Mouse (Mus musculus): Measurements from ENCODE around the gene Snx9. TPM values are rescaled to one million over a fixed set of nuclear protein-coding genes. Genes with fewer than 3 reads are reported as not detected.
A peak's percentile ranks its signal among the peaks of the same experiment; 100 is the strongest.

Gene Snx9
- total RNA-seq, 2 experiments from 2014 or later = 31.0 to 32.9 TPM

DNA sequence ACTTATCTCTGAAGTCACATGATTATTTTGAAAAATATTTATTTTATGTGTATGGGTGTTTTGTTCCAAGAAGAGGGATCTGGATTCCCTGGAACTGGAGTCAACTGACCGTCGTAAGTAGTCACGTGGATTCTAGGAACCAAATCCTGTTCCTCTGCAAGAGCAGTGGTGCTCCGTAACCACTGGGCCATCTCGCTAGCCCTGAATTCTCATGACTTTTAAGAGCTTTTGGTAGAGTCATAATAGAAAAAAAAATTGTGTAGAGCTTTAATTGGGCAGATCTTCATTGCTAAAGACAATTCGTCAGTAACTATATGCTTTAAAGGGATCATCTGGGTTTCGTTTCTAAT is 2.5 kb downstream of the Snx9 start:
- no peak for DNase-seq

DNA sequence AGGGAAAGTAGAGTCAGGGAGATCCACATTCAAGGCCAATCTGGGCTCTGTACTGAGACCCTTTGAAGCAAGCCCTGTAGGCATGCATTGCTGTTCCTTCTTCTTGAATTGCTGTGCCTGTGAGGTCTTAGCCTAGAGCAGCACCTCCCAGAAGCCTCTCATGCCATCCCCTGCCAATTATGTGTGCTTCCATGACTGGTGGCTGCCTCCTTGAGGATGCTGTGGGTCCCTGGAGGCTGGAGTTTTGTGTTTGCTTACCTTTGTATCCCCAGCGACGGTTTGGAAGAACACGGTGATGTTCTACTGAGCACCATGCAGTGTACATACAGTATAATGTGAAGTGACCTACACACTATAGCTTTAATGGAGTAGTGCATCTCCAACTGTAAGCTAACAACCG is 4.2 kb downstream of the Snx9 start:
- DNase-seq = no peak

DNA sequence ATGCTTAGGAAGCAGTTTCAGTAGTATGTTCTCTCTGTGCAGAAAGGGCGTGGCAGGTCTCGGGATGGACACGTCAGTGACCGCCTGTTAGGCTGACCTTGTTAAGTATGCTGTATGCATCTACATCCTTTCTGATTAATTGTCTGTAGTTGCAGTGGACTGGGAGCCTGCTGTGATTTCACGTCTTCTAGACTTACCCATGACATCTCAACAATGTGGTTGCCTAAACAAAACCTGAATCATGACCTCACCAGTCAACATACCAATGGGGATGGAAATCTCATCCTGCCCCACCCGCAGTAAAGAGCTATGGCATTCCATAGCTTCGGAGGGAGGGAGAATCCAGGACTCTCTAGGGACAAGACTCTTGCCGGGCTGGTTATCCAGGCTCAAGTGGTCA is 5.0 kb downstream of the Snx9 start:
- peak in 1 of 2 experiments; percentile 30 for DNase-seq

DNA sequence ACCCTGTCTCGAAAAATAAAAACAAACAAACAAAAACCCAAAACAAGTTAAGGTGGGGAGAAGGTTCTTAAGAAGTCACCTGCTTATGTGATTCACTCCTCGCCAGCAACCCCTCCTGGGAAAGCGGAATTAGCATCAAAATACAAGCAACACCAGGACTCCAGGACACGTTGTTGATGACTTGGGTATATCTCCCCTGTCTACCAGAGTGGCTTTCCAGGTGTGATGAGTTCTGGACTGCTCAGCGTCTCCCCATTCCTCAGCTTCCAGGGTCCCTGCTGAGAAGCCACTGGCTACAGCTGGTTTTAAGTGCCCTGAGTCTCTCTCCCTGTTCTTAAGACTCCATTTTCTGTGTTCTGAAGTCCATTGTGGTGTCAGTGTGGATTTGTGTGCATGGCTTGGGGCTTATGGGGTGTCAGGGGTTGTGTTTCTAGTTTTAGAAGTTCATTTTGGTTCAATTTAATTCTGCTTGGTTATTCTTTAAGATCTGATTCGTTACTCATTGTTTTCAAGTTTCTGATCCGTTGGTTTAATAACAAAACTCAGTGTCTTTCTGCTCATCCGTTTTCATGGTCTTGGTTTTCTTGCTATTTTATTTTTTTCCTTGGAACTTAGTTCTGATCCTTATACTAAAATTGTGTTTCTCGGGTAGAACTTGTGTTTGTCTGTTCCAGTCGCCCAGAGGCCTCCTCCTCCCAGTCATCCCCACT is 7.7 kb downstream of the Snx9 start:
- DNase-seq = no peak

DNA sequence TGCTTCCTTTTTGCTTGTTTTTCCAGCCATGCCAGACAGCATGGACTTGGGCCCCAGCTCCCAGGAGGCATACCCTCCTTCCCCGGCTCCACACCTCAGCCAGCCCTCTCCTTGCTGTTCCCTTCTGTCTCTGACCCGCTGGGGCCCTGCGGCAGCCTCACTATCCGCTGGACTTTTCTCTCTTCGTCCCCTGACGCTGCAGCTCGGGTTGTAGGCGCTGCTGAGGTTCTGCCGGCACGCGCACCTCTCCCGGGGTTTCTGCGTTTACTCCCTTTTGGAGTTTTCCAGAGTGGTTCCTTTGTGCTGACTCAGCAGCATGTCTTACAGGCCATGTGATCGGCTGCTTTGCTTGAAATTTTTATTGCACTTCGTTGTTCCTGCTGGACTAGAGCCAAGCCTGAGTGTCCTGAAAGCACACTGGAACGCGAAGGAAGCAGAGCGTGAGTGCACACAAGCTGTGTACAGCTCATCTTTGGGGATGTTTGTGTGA is 8.3 kb downstream of the Snx9 start:
- DNase-seq = peak; percentile 85 to 88

DNA sequence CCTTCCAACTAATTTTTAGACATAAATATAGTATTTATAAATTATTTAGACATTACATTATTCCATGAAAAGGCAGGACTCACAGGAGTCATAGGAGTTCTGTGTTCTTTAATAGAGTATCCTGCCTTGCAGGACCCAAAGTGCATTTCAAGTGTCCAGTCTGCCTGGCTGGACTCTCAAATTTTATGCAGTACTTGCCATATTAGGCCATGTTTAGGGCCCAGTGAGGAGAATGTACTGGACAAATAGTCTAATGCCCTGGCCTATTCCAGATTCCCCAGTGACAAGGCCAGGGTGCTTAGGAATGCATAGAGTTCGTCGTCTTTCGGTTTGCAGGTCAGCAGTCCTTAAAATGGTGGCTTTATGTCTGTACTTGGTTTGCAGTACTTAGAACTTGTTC is 8.9 kb downstream of the Snx9 start:
- DNase-seq = no peak

DNA sequence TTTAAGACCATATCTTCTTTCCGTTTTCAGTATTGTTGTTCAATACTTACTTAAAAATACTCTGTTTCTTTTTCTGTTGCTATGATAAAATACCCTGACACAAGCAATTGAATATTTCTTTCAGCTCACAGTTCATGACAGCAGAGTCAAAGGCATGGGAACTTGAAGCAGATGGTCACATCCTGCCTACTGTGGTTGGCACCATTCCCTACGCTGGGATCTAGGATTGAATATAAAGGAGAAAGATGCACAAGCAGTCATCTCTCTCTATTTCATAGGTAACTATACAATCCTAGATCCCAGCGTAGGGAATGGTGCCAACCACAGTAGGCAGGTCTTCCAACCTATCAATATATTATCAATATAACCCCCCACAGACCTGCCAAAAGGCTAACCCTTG is 9.3 kb downstream of the Snx9 start:
- no peak for DNase-seq

DNA sequence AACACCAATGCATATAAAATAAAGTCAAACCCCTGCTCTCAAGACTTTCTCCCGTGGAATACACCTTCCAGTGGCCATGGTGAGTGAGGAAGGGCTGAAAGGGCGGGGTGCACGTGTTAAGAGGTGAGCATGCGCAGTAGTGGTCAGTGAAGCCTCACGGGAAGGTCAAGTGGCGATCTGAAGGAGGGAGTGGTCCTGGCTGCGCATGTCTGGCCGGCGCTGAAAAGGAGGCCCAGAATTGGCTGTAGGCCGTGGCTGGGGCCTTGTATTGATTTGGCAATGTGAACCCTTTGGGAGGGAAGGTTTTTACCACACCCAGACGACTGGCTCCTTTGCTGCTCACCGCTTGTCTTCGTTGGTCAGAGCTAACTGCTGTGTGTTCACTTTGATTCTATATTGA is 12.8 kb downstream of the Snx9 start:
- DNase-seq = peak in 1 of 2 experiments; percentile 48

DNA sequence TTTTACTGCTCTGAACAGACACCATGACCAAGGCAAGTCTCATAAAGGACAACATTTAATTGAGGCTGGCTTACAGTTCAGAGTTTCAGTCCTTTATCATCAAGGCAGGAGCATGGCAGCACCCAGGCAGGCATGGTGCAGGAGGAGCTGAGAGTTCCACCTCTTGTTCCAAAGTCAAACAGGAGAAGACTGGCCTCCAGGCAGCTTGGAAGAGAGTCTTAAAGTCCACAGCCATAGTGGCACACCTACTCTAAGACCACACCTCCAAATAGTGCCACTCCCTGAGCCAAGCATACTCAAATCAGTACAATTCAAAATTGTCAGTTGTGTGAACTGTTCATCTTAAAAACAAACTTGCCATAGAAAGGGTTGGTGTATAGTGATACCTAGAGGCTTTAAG is 14.4 kb downstream of the Snx9 start:
- no peak for DNase-seq

DNA sequence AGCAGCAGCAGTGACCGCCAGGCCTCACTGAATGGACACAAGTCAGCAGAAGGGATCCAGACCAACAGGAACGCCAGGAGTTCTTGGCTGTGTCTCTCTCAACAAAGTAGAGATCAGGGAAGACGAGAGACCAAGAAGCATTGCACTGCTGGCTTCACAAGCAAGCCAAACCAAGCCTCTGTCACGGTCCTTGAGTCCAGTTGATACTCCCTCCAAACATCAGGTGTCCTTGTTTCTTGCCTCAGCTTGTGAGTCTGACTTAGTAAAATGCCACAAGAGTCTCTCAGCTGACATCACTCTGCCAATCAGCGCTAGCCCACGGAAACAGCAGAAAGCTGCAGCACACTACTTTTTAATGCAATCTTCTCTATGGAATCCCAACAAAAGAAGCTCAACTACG is 15.3 kb downstream of the Snx9 start:
- no peak for DNase-seq

DNA sequence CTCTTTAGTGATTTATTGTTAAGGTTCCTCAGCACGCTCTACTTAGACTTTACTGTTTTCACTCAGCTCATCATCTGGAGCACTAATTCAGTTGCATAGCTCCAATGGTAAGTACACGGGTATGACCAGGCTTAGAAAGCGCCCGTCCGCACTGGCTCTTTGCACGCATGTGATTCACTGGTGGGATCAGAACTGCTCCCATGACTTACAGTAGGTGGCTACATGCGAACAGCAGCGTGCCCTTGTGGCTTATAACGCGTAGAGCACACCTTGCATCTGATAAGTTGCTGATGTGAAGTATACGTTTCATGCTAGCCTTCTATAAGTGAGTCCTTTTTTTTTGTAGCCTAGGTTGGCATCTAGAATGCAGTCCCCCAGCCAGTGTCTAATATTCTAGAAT is 16.1 kb downstream of the Snx9 start:
- no peak for DNase-seq

DNA sequence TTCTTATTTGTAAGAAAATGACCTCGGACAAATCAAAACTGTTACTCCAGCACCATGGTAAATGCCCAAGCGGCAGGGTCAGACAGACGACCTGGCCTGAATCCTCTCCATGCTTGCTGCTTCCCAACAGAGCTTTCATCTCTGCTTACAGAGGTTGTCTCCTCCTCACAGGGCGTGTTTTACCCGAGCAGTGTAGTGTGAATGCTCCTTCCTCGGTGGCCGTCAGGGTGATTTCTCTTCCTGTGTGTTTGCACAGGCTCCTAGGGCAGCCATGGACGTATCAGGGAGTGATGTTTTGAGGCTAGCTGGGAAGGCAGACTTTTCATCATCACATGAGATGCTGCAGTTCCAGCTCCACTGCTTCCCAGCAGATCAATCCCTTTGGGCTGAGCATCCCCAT is 17.1 kb downstream of the Snx9 start:
- DNase-seq = no peak

DNA sequence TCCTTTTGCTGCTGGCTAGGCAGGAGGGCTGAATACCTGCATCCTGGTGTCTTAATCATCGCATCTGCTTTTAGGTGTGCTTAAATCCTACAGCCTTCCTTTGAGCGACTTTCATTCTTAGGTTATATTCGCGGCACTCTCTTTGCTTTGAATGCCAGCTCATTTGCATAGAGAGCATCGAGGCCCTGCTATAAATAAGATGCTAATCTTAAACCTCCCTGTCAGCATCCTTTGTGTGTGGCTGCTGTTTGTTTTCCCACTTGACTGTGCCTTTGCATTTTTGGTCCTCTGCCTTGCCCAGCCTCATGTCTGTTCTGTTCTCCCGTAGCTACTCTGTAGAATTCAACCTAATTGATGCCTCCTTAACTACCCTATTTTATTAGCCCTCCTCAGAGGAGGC is 21.2 kb downstream of the Snx9 start:
- DNase-seq = no peak

DNA sequence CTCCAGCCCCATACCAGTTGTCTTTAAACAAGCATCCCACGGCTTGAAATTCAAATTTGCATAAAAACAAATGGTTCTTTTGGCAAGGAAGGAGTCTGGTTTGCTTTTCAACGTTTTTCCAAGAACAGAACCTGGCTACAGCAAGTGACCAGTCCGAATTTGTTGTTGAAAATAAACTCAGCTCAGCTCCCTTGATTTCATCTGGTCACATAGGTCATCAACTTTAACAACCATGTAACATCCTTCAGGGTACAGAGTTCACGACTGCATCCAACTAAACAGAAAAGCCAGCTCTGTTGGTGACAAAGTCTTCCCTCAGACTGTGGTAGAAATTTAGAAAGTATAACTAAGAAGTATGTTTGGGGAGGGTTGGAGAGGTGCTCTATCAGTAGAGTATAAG is 21.7 kb downstream of the Snx9 start:
- no peak for DNase-seq

DNA sequence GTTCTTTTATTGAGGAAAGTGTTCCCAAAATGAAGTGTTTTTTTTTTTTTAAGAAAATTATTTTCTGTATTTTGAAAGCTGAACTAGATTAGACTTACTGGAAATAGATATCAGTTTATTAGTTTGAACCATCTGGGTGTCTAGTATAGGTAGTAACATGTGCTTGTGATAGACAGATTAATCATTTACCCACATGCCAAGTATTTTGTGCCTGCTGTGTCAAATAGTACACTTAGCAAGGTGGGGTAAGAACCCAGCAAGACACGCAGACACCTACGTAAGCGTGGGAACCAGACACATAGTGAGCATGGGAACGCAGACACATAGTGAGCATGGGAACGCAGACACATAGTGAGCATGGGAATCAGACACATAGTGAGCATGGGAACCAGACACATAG is 22.6 kb downstream of the Snx9 start:
- DNase-seq = no peak

DNA sequence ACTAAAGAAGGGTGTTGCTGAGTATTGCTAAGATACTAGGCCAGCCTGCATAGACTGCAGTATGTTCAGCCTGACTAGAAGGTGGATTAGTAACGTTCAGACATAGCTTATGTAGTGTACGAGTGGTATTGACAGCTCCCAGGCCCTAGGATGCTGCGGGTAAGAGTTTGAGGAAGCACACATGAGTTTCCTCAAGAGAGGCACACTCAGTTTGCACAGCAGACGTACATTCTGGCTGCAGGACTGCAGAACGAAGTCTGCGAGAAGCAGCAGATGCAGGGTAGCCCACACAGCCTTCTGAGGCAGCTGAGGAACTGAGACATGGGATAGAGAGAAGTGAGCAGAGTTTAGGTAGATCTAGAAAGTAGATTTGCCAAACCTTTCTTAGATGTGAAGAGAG is 26.3 kb downstream of the Snx9 start:
- no peak for DNase-seq

DNA sequence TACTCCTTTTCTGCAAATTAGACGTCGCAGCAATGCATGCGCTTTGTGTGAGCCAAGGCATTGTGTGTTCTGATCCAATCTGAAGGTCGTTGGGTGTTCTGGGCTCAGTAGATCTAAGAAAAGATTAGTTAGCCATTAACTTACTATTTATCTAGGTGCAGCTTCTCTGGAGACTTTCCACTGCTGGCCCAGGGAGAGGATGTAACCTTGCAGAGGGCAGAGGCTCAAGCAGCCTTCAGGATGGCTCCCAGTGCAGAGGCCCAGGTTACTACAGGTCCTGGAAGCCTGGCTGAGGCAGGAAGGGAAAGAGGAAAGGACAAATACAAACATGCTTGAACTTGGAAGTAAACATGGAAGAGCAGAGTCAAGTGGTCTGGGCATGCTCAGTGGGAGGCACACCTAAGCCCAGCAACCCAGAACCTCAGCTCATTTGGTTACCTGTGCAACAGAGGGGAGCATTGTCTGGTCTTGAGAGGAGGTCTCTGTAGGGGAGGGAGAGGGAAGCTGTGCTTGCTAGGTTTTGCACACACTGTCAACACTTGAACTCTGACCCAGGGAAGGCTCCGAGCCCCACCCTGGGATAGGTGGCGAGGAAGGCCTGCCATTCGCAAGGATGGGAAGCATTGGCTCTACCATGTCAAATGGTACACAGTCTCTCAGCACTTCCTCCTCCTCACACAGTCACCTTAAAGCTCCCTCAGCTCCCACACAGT is 27.3 kb downstream of the Snx9 start:
- DNase-seq = no peak

DNA sequence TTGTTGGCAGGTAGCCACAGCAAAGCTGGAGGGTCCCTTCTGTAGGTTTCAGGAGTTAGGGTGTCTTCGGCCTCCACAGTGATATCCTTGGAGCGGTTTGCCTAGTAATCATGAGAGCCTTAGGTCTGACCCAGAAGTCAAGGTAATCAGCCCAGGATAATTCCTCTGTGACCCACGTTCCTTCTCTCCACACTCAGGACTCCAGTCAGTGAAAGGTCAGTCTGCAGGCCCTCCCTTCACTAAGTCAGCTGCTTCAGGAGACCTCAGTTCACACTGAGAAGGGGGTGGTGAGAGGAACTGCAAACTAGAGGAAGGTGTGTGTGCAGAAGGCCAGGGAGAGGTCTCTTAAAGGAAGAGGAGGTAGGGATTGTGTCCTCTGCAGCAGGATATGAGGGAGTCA is 28.3 kb downstream of the Snx9 start:
- DNase-seq = no peak

DNA sequence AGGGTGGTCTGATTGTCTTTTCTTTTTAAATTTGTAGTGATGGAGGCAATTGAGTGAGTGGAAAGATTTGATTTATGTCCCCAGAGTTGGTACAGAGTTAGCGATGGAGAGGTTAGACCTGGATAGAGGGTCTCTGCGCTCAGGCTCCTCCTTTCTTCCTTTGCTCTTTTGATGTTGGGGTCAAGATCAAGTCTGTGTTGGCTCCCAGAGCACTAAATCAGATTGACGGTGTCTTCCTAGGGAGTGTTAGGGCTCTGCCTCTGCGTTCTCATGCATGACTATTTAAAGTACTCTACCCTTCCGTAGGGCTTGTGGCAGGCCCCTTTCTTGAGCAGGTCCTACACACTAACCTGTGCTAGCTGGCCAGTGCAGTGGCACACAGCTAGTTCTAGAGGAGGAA is 28.9 kb downstream of the Snx9 start:
- no peak for DNase-seq

DNA sequence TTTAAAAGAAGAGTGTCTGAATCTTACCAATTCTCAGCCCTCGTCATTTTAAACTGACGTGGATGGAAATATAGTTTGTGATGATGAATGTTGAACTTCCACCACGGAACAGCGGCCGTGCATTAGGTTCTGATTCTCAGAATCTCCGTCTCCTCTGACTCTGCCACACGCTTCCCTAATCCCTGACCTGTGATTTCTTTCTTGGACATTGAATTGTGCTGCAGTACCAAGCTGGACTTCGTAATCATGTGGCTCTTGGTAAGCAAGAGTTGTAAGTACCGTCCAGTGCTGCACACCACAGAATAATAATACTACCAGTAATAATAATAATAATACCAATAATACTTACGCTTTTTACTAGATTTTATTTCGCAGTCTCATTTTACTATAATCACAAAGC is 29.6 kb downstream of the Snx9 start:
- DNase-seq = no peak

DNA sequence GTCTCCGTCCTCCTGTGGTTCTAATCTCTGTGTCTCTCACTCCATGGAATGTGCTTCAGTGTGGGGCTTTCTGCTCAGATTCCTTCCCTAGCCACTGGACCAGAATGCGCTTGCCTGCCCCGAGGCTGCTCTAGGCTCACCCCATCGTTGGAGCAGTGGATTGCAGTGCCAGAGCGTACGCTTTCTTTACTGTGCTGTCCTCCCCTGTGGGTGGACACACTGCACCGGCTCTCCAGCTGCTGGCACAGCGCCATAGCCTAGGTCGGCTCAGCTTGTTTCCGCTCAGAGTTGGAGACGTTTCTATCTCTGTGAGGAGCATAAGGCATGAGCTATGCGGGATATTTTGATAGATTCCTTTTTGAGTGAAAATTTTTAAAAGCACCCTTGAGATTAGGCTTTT is 31.4 kb downstream of the Snx9 start:
- peak; percentile 76 to 78 for DNase-seq

DNA sequence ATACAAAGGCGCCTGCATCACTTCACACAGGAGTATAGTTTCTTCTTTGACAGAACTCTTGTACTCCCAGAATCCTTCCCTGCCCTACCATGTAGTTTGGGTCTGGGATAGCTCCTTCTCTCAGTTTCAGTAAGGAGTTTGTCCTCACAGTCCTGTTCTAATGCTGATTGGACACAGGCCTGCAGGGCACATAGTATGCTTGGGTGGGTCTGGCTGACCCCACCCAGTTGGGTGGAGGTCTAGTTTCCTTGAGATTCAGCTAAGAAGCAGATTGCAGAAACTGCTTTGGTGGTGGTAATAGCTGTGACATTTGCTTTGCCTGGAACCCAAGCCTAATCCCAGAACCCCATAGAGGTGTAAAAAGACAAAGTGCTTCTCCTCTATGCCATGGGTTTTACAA is 33.4 kb downstream of the Snx9 start:
- DNase-seq = no peak

DNA sequence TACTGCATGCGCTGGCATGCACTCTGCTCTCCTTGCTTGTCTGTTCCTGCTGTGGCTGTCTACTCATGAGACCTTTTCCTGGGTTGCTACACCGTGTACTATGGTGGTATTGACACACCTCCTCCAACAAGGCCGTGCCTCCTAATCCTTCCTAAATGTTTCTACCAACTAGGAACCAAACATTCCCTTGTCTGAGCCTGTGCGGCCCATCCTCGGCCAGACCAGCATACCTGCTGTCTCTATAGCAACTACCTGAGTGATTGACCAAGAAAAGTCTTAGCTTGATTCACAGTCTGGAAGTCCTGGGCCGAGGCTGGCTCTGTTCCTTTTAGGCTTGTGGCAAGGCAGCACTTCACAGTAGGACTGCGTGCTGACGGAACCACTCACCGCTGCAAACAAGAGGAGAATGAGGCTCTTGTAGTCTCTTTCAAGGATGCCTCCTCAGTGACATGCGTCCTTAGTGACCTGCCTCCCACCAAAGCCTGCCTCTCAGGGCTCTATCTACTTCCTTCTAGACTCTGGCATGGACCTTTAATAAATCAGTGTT is 36.6 kb downstream of the Snx9 start:
- DNase-seq = no peak

DNA sequence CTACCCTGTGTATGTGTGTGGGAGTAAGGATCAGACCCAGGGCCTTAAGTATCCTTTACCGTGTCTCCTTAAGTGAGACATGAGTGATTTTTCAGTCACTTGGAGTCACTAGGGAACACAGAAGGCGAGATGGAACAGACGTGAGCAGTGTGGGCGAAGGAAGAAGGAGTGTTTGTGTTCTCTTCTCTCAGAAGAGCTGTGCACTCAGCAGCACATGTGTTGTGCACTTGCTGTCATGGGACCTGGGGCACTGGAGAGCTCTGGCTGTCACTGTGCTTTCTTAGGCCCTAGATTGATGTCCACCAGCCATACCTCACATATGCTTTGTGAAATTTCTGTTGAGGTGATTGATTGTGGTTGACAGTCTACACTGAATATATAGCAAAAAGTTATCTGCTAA is 37.7 kb downstream of the Snx9 start:
- DNase-seq = no peak
